Mouse (Mus musculus) hindbrain, embryonic 16.5 days (tissue): ENCODE results near the gene Bahd1. TPM values are rescaled to one million over a fixed set of nuclear protein-coding genes. Genes with fewer than 3 reads are reported as not detected.
A peak's percentile ranks its signal among the peaks of the same experiment; 100 is the strongest.

Experiments
- ATAC-seq: fragments of 200-750 bp; cut with Nextera tagmentation; 2 replicates; pipeline ENCODE4 v1.8.0; 2017; ENCODE audit warnings: moderate TSS enrichment, moderate library complexity
- H3K27ac ChIP-seq: fragments of 300-500 bp; sonication (generic); 2 replicates; pipeline ENCODE4 v1.5.1; 2014; ENCODE audit warnings: low read depth, mild to moderate bottlenecking, control low read depth, low read length, moderate library complexity
- H3K27me3 ChIP-seq: fragments of 300-500 bp; sonication (generic); replicated peaks from 2 replicates; pipeline ENCODE4 v1.6.1; 2014; ENCODE audit warnings: low read length; ENCODE audit not compliant: control insufficient read depth, insufficient read depth
- H3K36me3 ChIP-seq: fragments of 300-500 bp; sonication (generic); 2 replicates; pipeline ENCODE4 v1.6.1; 2014; ENCODE audit warnings: mild to moderate bottlenecking, low read length, moderate library complexity, mixed read lengths; ENCODE audit not compliant: control insufficient read depth, insufficient read depth
- H3K4me1 ChIP-seq: fragments of 300-500 bp; sonication (generic); 2 replicates; pipeline ENCODE4 v1.6.1; 2014; ENCODE audit warnings: low read depth, low read length; ENCODE audit not compliant: control insufficient read depth, insufficient read depth
- H3K4me2 ChIP-seq: fragments of 300-500 bp; sonication (generic); 2 replicates; pipeline ENCODE4 v1.6.1; 2014; ENCODE audit warnings: mild to moderate bottlenecking, low read length, control low read depth, moderate library complexity
- H3K4me3 ChIP-seq: fragments of 300-500 bp; sonication (generic); 2 replicates; pipeline ENCODE4 v1.5.1; 2014; ENCODE audit warnings: mild to moderate bottlenecking, low read length, control low read depth, moderate library complexity
- H3K9ac ChIP-seq: fragments of 300-500 bp; sonication (generic); 2 replicates; pipeline ENCODE4 v1.6.1; 2014; ENCODE audit warnings: low read depth, mild to moderate bottlenecking, control low read depth, low read length, moderate library complexity
- H3K9me3 ChIP-seq: fragments of 300-500 bp; sonication (generic); 2 replicates; pipeline ENCODE4 v1.6.1; 2014; ENCODE audit warnings: mild to moderate bottlenecking, low read length, moderate library complexity; ENCODE audit not compliant: control insufficient read depth
- WGBS: fragments of 180-500 bp; shearing (Covaris S2); extraction: QIAGEN DNeasy Blood & Tissue Kit; methylation state at CpG from one replicate; pipeline ENCODE4 v1.1.7; 2014; 5-methylcytosine and 5-hydroxymethylcytosine counted together
- polyA plus RNA-seq: library from polyadenylated mRNA; unstranded; fragments of >200 nt; fragmentation: Nextera tagmentation; extraction: Ambion mirVana; gene quantifications from 2 replicates; pipeline ENCODE4 v1.2.1, GENCODE M21; 2015

Bahd1 gene
- polyA plus RNA-seq, 1 experiment from 2014 or later: 6.2 TPM

GRCm38 (mm10) chr2:118943232-118943631, 43.1 kb downstream of the Bahd1 start:
- Histone ChIP-seq H3K9me3 (no peaks in the 10 kb centered on the region), H3K9ac (no peak overlapping the region), H3K4me1 (no peaks in the 10 kb centered on the region), H3K36me3 (no peaks in the 10 kb centered on the region), H3K4me2 (no peak overlapping the region), H3K4me3 (no peak overlapping the region), H3K27me3 (no peaks in the 10 kb centered on the region), H3K27ac (no peak overlapping the region)
- 88% methylated on average over 6 of the region's 6 CpGs for WGBS
- ATAC-seq: no peak

GRCm38 (mm10) chr2:118948818-118949217, 48.6 kb downstream of the Bahd1 start:
- Histone ChIP-seq H3K4me3 (no peak overlapping the region), H3K4me1 (no peaks in the 10 kb centered on the region), H3K27me3 (no peaks in the 10 kb centered on the region), H3K36me3 (no peaks in the 10 kb centered on the region), H3K4me2 (no peak overlapping the region), H3K27ac (no peak overlapping the region), H3K9ac (no peak overlapping the region), H3K9me3 (no peaks in the 10 kb centered on the region)
- WGBS: 77% methylated on average over 4 of the region's 4 CpGs
- no peak for ATAC-seq

GRCm38 (mm10) chr2:118949699-118950098, 49.5 kb downstream of the Bahd1 start:
- Histone ChIP-seq H3K9ac (no peak overlapping the region), H3K27ac (no peak overlapping the region), H3K27me3 (no peaks in the 10 kb centered on the region), H3K4me3 (no peak overlapping the region), H3K36me3 (no peaks in the 10 kb centered on the region), H3K4me1 (no peaks in the 10 kb centered on the region), H3K4me2 (no peak overlapping the region), H3K9me3 (no peaks in the 10 kb centered on the region)
- no peak for ATAC-seq
- WGBS: 84% methylated on average over 3 of the region's 3 CpGs

- no peak for ATAC-seq
- H3K4me3 ChIP-seq: no peak overlapping the region
- no peaks in the 10 kb centered on the region for H3K27me3 ChIP-seq
- no peak overlapping the region for H3K9ac ChIP-seq
- no peaks in the 10 kb centered on the region for H3K36me3 ChIP-seq
- no peak overlapping the region for H3K27ac ChIP-seq
- H3K4me2 ChIP-seq: no peak overlapping the region
- H3K4me1 ChIP-seq: no peaks in the 10 kb centered on the region
- H3K9me3 ChIP-seq: no peaks in the 10 kb centered on the region
- 80% methylated on average over 5 of the region's 5 CpGs for WGBS
These were observed 56.3 kb downstream of the Bahd1 start for GRCm38 (mm10) chr2:118956497-118956896.

- ATAC-seq: no peak
- Histone ChIP-seq H3K9ac (no peak overlapping the region), H3K4me1 (no peaks in the 10 kb centered on the region), H3K27me3 (no peaks in the 10 kb centered on the region), H3K36me3 (no peaks in the 10 kb centered on the region), H3K4me3 (no peak overlapping the region), H3K27ac (no peak overlapping the region), H3K9me3 (no peaks in the 10 kb centered on the region), H3K4me2 (no peak overlapping the region)
- 13% methylated on average over 2 of the region's 2 CpGs for WGBS
These were observed 59.5 kb downstream of the Bahd1 start for GRCm38 (mm10) chr2:118959644-118960043.

GRCm38 (mm10) chr2:118960413-118960812, 60.2 kb downstream of the Bahd1 start:
- Histone ChIP-seq H3K9ac (no peak overlapping the region), H3K4me3 (no peak overlapping the region), H3K4me1 (no peaks in the 10 kb centered on the region), H3K4me2 (no peak overlapping the region), H3K27me3 (no peaks in the 10 kb centered on the region), H3K27ac (no peak overlapping the region), H3K9me3 (no peaks in the 10 kb centered on the region), H3K36me3 (no peaks in the 10 kb centered on the region)
- 95% methylated on average over 2 of the region's 2 CpGs for WGBS
- ATAC-seq: no peak

GRCm38 (mm10) chr2:118961546-118961945, 61.4 kb downstream of the Bahd1 start:
- Histone ChIP-seq H3K9ac (no peak overlapping the region), H3K36me3 (no peaks in the 10 kb centered on the region), H3K9me3 (no peaks in the 10 kb centered on the region), H3K27me3 (no peaks in the 10 kb centered on the region), H3K4me2 (no peak overlapping the region), H3K4me3 (no peak overlapping the region), H3K4me1 (no peaks in the 10 kb centered on the region), H3K27ac (no peak overlapping the region)
- WGBS: 42% methylated on average over 2 of the region's 2 CpGs
- ATAC-seq: peak; percentile 37; the same call in 1 of the 2 replicates

- Histone ChIP-seq H3K4me1 (no peaks in the 10 kb centered on the region), H3K9ac (no peak overlapping the region), H3K9me3 (no peaks in the 10 kb centered on the region), H3K4me2 (no peak overlapping the region), H3K4me3 (no peak overlapping the region), H3K36me3 (no peaks in the 10 kb centered on the region), H3K27ac (no peak overlapping the region), H3K27me3 (no peaks in the 10 kb centered on the region)
- WGBS: 56% methylated on average over 9 of the region's 9 CpGs
- no peak; the same call in 1 of the 2 replicates for ATAC-seq
These were observed 63.0 kb downstream of the Bahd1 start for GRCm38 (mm10) chr2:118963007-118963675.

GRCm38 (mm10) chr2:118963676-118964012, 63.5 kb downstream of the Bahd1 start:
- no peaks in the 10 kb centered on the region for H3K36me3 ChIP-seq
- H3K9me3 ChIP-seq: no peaks in the 10 kb centered on the region
- 0 out of 2 replicates have a peak, but pooled peaks have one; percentile 4 for ATAC-seq
- no peak overlapping the region for H3K4me2 ChIP-seq
- H3K27me3 ChIP-seq: no peaks in the 10 kb centered on the region
- no peak overlapping the region for H3K27ac ChIP-seq
- H3K9ac ChIP-seq: no peak overlapping the region
- WGBS: 41% methylated on average over 7 of the region's 7 CpGs
- no peak overlapping the region for H3K4me3 ChIP-seq
- H3K4me1 ChIP-seq: no peaks in the 10 kb centered on the region
